Mouse (Mus musculus): ENCODE data around the gene Fbln7.

GRCm38 (mm10) chr2:128885225-128885811, 22.5 kb downstream of the Fbln7 start:
- TF ChIP-seq POLR2A (IDR thresholded peaks at IDR 0.05; ENCODE audit: borderline replicate concordance, low read depth, low read length) (no peak), CTCF (IDR thresholded peaks at IDR 0.05; ENCODE audit: low read depth, low read length) (no peak)

Data from bone marrow macrophage, adult 2 months (primary cell).